Comparison of ENCODE assay signal across 8 mouse cellular contexts in the genomic region with DNA sequence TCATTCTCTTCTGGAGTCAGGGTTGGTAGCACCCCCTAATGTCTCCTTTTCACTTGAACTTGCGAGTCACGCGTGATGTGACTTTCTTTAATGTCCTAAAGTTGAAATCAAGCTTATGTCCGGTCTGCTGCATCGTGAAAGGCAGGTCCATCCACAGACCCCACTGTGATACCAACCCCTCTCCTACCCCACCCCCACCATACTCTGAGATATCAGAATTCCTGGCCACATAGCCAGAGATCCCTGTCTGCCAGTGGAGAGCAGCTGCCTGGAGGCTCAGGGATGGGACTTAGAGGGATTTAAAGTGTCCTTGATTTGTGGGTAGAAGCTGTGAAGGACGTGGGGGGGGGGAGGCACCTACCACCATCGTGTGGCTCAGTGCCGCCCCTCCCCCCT. TPM values are rescaled to one million over a fixed set of nuclear protein-coding genes. Genes with fewer than 3 reads are reported as not detected.
DNase-seq lines count a peak whose midpoint lies in the region; ATAC-seq and TF ChIP-seq lines count a peak whose summit lies in the region.

A gene (minus strand): TSS at position 240 of the 396 bp plus-strand sequence.

- TF ChIP-seq POLR2A in heart, adult 2 months (IDR thresholded peaks at IDR 0.05; ENCODE audit: insufficient read depth, low read depth, low read length), result no peak

- no peak for DNase-seq in heart, adult 2 months
- no peak for DNase-seq in heart, adult 18-20 months
- no peak for DNase-seq in hindbrain, embryonic 14.5 days (ENCODE audit: low spot score)
- DNase-seq in frontal cortex, postnatal 14 days (ENCODE audit: low spot score in 2 of 2), result no peak
- no peak for DNase-seq in gastrocnemius, postnatal 4 days (ENCODE audit: low spot score in 2 of 2)
- no peak for DNase-seq in right cerebral cortex, postnatal 10 days (ENCODE audit: low spot score in 2 of 2)

- ATAC-seq in hindbrain, embryonic 14.5 days (ENCODE audit: low FRiP score), result no peak
- ATAC-seq in midbrain, embryonic 13.5 days, result 0 out of 2 replicates have a peak, but pooled peaks have one; percentile 17

- H3K27ac ChIP-seq in heart, adult 2 months, result no peak within 1 kb of the TSS
- no peak within 1 kb of the TSS for H3K27ac ChIP-seq in hindbrain, embryonic 14.5 days
- no peak within 1 kb of the TSS for H3K27ac ChIP-seq in midbrain, embryonic 13.5 days

- H3K79me2 ChIP-seq in heart, adult 2 months (replicated peaks; ENCODE audit: control insufficient read depth, insufficient read depth, low read length), result no peaks in the 10 kb centered on the region

- no peaks in the 10 kb centered on the region for H3K36me3 ChIP-seq in heart, adult 2 months (ENCODE audit: control insufficient read depth, insufficient read depth, low read length)
- no peaks in the 10 kb centered on the region for H3K36me3 ChIP-seq in E14TG2a.4 (ENCODE audit: insufficient read depth, low read length)
- H3K36me3 ChIP-seq in hindbrain, embryonic 14.5 days (replicated peaks; ENCODE audit: control insufficient read depth, insufficient read depth), result no peaks in the 10 kb centered on the region
- no peaks in the 10 kb centered on the region for H3K36me3 ChIP-seq in midbrain, embryonic 13.5 days

- no peaks in the 10 kb centered on the region; the same call in 1 of the 2 replicates for H3K4me1 ChIP-seq in heart, adult 2 months (ENCODE audit: control insufficient read depth, insufficient read depth, low read length)
- peaks cover 22% of the 10 kb centered on the region for H3K4me1 ChIP-seq in E14TG2a.4 (replicated peaks; ENCODE audit: low read depth, low read length)
- H3K4me1 ChIP-seq in hindbrain, embryonic 14.5 days (replicated peaks; ENCODE audit: control insufficient read depth, insufficient read depth, low read length), result no peaks in the 10 kb centered on the region
- peaks cover 8% of the 10 kb centered on the region for H3K4me1 ChIP-seq in midbrain, embryonic 13.5 days (replicated peaks)

- H3K27me3 ChIP-seq in heart, adult 2 months (ENCODE audit: control insufficient read depth, insufficient read depth, low read length), result peaks cover 6% of the 10 kb centered on the region
- peaks cover 78% of the 10 kb centered on the region for H3K27me3 ChIP-seq in E14TG2a.4 (ENCODE audit: insufficient read depth, low read length)
- peaks cover 30% of the 10 kb centered on the region for H3K27me3 ChIP-seq in hindbrain, embryonic 14.5 days (ENCODE audit: control insufficient read depth, insufficient read depth, low read length)
- peaks cover 39% of the 10 kb centered on the region for H3K27me3 ChIP-seq in midbrain, embryonic 13.5 days

- no peak for TF ChIP-seq CTCF in heart, adult 2 months (IDR thresholded peaks at IDR 0.05)
- no peak for TF ChIP-seq CTCF in E14TG2a.4 (conservative IDR thresholded peaks at IDR 0.05; ENCODE audit: low read length)

- intact Hi-C loops in heart, adult 2 months (cut with DNase I), result no loop called here

- H3K4me3 ChIP-seq in heart, adult 2 months, result peak within 1 kb of the TSS; percentile 38
- H3K4me3 ChIP-seq in E14TG2a.4 (replicated peaks; ENCODE audit: low read length), result peak within 1 kb of the TSS; percentile 82
- H3K4me3 ChIP-seq in hindbrain, embryonic 14.5 days (replicated peaks; ENCODE audit: low read length), result peak within 1 kb of the TSS; percentile 28
- peak within 1 kb of the TSS; percentile 35 for H3K4me3 ChIP-seq in midbrain, embryonic 13.5 days (replicated peaks)

- WGBS in heart, adult 2 months, result 21% methylated on average over 8 of the region's 8 CpGs
- WGBS in hindbrain, embryonic 14.5 days, result 18% methylated on average over 7 of the region's 8 CpGs
- 16% methylated on average over 7 of the region's 8 CpGs for WGBS in midbrain, embryonic 13.5 days

- TF ChIP-seq EP300 in heart, adult 2 months (IDR thresholded peaks at IDR 0.05; ENCODE audit: insufficient read depth, low read depth, low read length), result no peak

- peak within 1 kb of the TSS; percentile 52 for H3K4me2 ChIP-seq in hindbrain, embryonic 14.5 days (replicated peaks)
- H3K4me2 ChIP-seq in midbrain, embryonic 13.5 days (replicated peaks), result peak within 1 kb of the TSS; percentile 55

- H3K9me3 ChIP-seq in E14TG2a.4 (ENCODE audit: low read length), result no peaks in the 10 kb centered on the region
- no peaks in the 10 kb centered on the region for H3K9me3 ChIP-seq in hindbrain, embryonic 14.5 days (ENCODE audit: control insufficient read depth, low read length)
- H3K9me3 ChIP-seq in midbrain, embryonic 13.5 days, result no peaks in the 10 kb centered on the region

- H3K9ac ChIP-seq in heart, adult 2 months (ENCODE audit: low read depth, low read length), result peak within 1 kb of the TSS; percentile 51; the same call in 1 of the 2 replicates
- no peak within 1 kb of the TSS for H3K9ac ChIP-seq in hindbrain, embryonic 14.5 days
- 0 out of 2 replicates have a peak within 1 kb of the TSS, but pooled peaks have one; percentile 20 for H3K9ac ChIP-seq in midbrain, embryonic 13.5 days (replicated peaks)

RNA-seq across cellular contexts. Expression of the gene that starts here (rescaled TPM):
- total RNA-seq in heart, adult 2 months (2021), result under 1 TPM; 0.32 to 0.63 TPM
- polyA plus RNA-seq in heart, adult 2 months (2012; rRNA removed), result 1.1 and 1.4 TPM in 2 replicates
- 1 to 10 TPM in 1 of 2 experiments, under 1 TPM in 1; 0.55 to 1.3 TPM for total RNA-seq in heart, adult 18-20 months (2021)
- 0.72 and 0.98 TPM in 2 replicates for polyA plus RNA-seq in hindbrain, embryonic 14.5 days (2014; fragmentation: Nextera tagmentation; extraction: Ambion mirVana)
- polyA plus RNA-seq in midbrain, embryonic 13.5 days (2015; fragmentation: Nextera tagmentation; extraction: Ambion mirVana), result 0.94 and 1.5 TPM in 2 replicates
- 1 to 10 TPM in 1 of 2 experiments, under 1 TPM in 1; 0.61 to 1.5 TPM for total RNA-seq in gastrocnemius, postnatal 4 days (2021)

Comparison
In these comparisons a context has a peak if more than half of its experiments do, and no peak if none do; other contexts are left out.
1. H3K4me3 ChIP-seq: peak in every context shown above with its lines; median percentile 82 in E14TG2a.4; 38 in heart, adult 2 months; 35 in midbrain, embryonic 13.5 days; 28 in hindbrain, embryonic 14.5 days.